Mouse (Mus musculus) embryo, embryonic 10.5 days (tissue): ENCODE measurements around the gene Procr.

Source experiments
- DNase-seq: peaks from one replicate; pipeline ENCODE4 v3.0.0-alpha.2; 2015; ENCODE audit warnings: low spot score

Procr gene

GRCm38 (mm10) chr2:155804053-155804452, 53.1 kb downstream of the Procr start:
- DNase-seq, result no peak
